Mouse (Mus musculus) heart, adult 11 months (tissue): ENCODE data around the gene Zfp618.

Source experiments
- DNase-seq: peaks from one replicate; pipeline ENCODE4 v3.0.0; 2022

Gene Zfp618

DNA sequence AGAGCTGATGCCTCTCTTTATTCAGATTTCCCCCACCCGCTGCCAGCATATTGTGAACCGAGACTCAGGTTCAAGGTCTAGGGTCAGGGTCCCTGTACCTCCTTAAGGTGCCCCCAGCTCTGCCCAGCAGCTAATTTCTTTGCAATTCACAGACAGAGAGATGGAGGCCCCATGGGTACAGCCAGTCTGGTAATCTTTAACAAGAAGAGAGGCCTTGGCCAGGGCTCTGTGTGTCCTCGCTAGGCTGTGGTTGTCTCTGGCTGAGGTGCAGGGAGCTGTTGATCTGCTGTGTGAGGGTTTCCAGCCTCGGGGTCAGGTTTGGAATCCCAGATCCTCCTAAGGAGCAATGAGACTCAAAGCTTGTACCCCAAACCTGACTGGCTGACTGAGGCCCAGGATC is 200.3 kb downstream of the Zfp618 start:
- no peak for DNase-seq

GRCm38 (mm10) chr4:63166323-63166722 is 200.9 kb downstream of the Zfp618 start:
- DNase-seq, result no peak

DNA sequence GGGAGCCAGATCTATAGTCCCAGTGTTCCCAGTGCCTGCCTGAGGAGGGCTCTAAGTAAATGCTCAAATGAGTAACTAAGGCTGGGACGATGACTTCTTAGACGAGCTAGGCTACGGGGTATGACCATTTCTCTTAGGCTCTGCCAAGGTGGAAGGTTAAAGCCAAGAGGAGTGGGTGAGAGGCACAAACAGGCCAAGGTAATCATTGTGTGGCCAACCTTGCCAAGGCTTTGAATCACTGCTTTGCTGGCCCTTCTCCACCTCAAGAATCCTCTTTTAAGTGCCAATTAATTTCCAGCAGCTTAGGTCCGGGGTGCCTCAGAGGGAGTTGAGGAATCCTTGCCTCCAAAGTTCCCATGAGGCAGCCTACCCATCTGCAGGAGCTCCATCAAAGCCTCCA is 204.7 kb downstream of the Zfp618 start:
- DNase-seq, result no peak

- DNase-seq, result no peak
These were observed 205.7 kb downstream of the Zfp618 start for GRCm38 (mm10) chr4:63171122-63171521.

- no peak for DNase-seq
These were observed 206.8 kb downstream of the Zfp618 start, which contains the start of gene Kif12 for GRCm38 (mm10) chr4:63171969-63172685. Gene Kif12, minus strand, starts transcription at chr4:63172131.

GRCm38 (mm10) chr4:63181556-63181955 is 216.2 kb downstream of the Zfp618 start:
- peak; percentile 89 for DNase-seq

DNA sequence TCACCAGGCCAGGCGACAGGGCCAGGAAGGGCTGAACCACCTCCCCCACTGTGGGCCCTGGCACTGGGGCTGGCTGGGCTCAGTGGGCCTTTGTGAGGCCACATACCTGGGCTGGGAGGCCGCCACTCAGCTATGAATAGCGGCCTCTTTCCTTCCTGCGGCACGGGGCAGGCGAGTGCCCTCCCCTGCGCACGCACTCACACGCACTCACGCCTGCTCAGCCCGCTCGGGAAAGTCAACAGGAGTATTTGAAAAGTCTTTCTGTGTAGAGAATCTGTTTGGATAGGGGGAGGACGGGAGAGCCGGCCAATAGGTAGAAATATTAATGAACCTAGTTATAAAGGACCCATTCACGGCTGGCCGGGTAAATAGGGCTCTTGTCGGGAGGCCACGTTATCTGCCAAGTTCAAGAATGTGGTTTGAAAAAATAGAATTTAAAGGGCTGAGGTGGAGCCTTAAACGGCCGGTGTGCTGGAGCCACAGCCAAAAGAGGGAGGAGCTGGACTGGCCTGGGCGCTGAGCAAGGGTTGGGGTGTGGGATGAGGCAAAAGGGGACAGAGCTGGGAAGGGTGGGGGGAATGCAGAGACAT is 221.0 kb downstream of the Zfp618 start:
- no peak for DNase-seq
